Mouse (Mus musculus) MEL (cell line): Measurements from ENCODE around the gene Mobp. TPM values are rescaled to one million over a fixed set of nuclear protein-coding genes. Genes with fewer than 3 reads are reported as not detected.

Source experiments
- DNase-seq: peaks from one replicate; pipeline ENCODE4 v3.0.0; 2011; ENCODE audit warnings: low read depth, low spot score
- H3K27ac ChIP-seq: 2 replicates; pipeline ENCODE4 v1.5.1; 2012; ENCODE audit warnings: low read depth, mild to moderate bottlenecking, control low read depth, low read length, moderate library complexity; ENCODE audit not compliant: control insufficient read depth
- H3K27me3 ChIP-seq, 2 experiments: fragments of 150-350 bp in 1 of 2; sonication (generic) in 1 of 2; 2 replicates each; pipeline ENCODE4 v1.6.1; 2012; ENCODE audit warnings: low read length in 2 of 2, mild to moderate bottlenecking in 2 of 2, improper control_type of control experiment in 1 of 2, moderate library complexity in 1 of 2; ENCODE audit not compliant: insufficient read depth in 2 of 2, control insufficient read depth in 1 of 2
- H3K36me3 ChIP-seq, 2 experiments: 2 replicates each; pipeline ENCODE4 v1.6.1; 2012 to 2014; ENCODE audit warnings: low read length in 2 of 2, improper control_type of control experiment in 1 of 2, inconsistent platforms in 1 of 2, mild to moderate bottlenecking in 1 of 2; ENCODE audit not compliant: insufficient read depth in 2 of 2, control insufficient read depth in 1 of 2
- H3K4me1 ChIP-seq, 2 experiments: fragments of 150-350 bp in 1 of 2; sonication (generic) in 1 of 2; 2 replicates each; pipeline ENCODE4 v1.6.1; 2012; ENCODE audit warnings: low read length in 2 of 2, improper control_type of control experiment in 1 of 2, mild to moderate bottlenecking in 1 of 2; ENCODE audit not compliant: insufficient read depth in 2 of 2, control insufficient read depth in 1 of 2
- H3K4me3 ChIP-seq, 2 experiments: fragments of 150-350 bp in 1 of 2; sonication (generic) in 1 of 2; 2 replicates each; pipeline ENCODE4 v1.5.1; 2012; ENCODE audit warnings: low read depth in 2 of 2, low read length in 2 of 2, mild to moderate bottlenecking in 2 of 2, moderate library complexity in 2 of 2, control low read depth in 1 of 2, improper control_type of control experiment in 1 of 2; ENCODE audit not compliant: control insufficient read depth in 1 of 2, insufficient read depth in 1 of 2
- H3K79me2 ChIP-seq: 2 replicates; pipeline ENCODE4 v1.6.1; 2012; ENCODE audit warnings: mild to moderate bottlenecking, low read length, moderate library complexity; ENCODE audit not compliant: control insufficient read depth, poor library complexity, insufficient read depth
- H3K9ac ChIP-seq: 2 replicates; pipeline ENCODE4 v1.6.1; 2012; ENCODE audit warnings: low read depth, mild to moderate bottlenecking, control low read depth, low read length, moderate library complexity; ENCODE audit not compliant: control insufficient read depth, poor library complexity, severe bottlenecking
- H3K9me3 ChIP-seq: fragments of 150-350 bp; sonication (generic); replicated peaks from 2 replicates; pipeline ENCODE4 v1.6.1; 2012; ENCODE audit warnings: mild to moderate bottlenecking, low read length, improper control_type of control experiment, moderate library complexity; ENCODE audit not compliant: insufficient read depth
- BHLHE40 ChIP-seq: IDR thresholded peaks from 2 replicates; pipeline ENCODE4 v1.6.1; 2012; ENCODE audit warnings: low read depth, mild to moderate bottlenecking, inconsistent platforms, low read length, improper control_type of control experiment, borderline replicate concordance
- CHD1 ChIP-seq: IDR thresholded peaks from 2 replicates; pipeline ENCODE4 v1.6.1; 2012; ENCODE audit warnings: low read depth, mild to moderate bottlenecking, inconsistent platforms, low read length, improper control_type of control experiment
- CHD2 ChIP-seq: IDR thresholded peaks from 2 replicates; pipeline ENCODE4 v1.6.1; 2011; ENCODE audit warnings: low read length, improper control_type of control experiment
- CTCF ChIP-seq, 3 experiments: IDR thresholded peaks in 2 of 3; conservative IDR thresholded peaks in 1 of 3; 2 replicates each; pipeline ENCODE4 v1.5.1; 2011 to 2012; ENCODE audit warnings: low read length in 3 of 3, low read depth in 2 of 3, mild to moderate bottlenecking in 2 of 3, improper control_type of control experiment in 1 of 3, inconsistent platforms in 1 of 3, mixed read lengths in 1 of 3, moderate library complexity in 1 of 3; ENCODE audit not compliant: control insufficient read depth in 1 of 3, insufficient read depth in 1 of 3, poor library complexity in 1 of 3, severe bottlenecking in 1 of 3
- GABPA ChIP-seq: IDR thresholded peaks from 2 replicates; pipeline ENCODE4 v1.6.1; 2012; ENCODE audit warnings: low read depth, mild to moderate bottlenecking, inconsistent platforms, low read length, improper control_type of control experiment, moderate library complexity
- GATA1 ChIP-seq: IDR thresholded peaks from 2 replicates; pipeline ENCODE4 v1.6.1; 2011; ENCODE audit warnings: low read depth, low read length, improper control_type of control experiment
- HCFC1 ChIP-seq: IDR thresholded peaks from 2 replicates; pipeline ENCODE4 v1.6.1; 2012; ENCODE audit warnings: low read depth, mild to moderate bottlenecking, inconsistent platforms, low read length, improper control_type of control experiment, moderate library complexity
- MAFK ChIP-seq: IDR thresholded peaks from 2 replicates; pipeline ENCODE4 v1.6.1; 2011; ENCODE audit warnings: low read depth, mild to moderate bottlenecking, low read length, improper control_type of control experiment, borderline replicate concordance
- MAZ ChIP-seq: IDR thresholded peaks from 2 replicates; pipeline ENCODE4 v1.6.1; 2012; ENCODE audit warnings: low read depth, mild to moderate bottlenecking, inconsistent platforms, low read length, improper control_type of control experiment
- MYC ChIP-seq: IDR thresholded peaks from 2 replicates; pipeline ENCODE4 v1.6.1; 2011; ENCODE audit warnings: low read depth, mild to moderate bottlenecking, low read length, improper control_type of control experiment, moderate library complexity
- NRF1 ChIP-seq: IDR thresholded peaks from 2 replicates; pipeline ENCODE4 v1.6.1; 2014; ENCODE audit warnings: low read depth, mild to moderate bottlenecking, inconsistent platforms, low read length, improper control_type of control experiment, moderate library complexity; ENCODE audit not compliant: poor library complexity, insufficient read depth, severe bottlenecking
- RCOR1 ChIP-seq: IDR thresholded peaks from 2 replicates; pipeline ENCODE4 v1.6.1; 2012; ENCODE audit warnings: low read depth, mild to moderate bottlenecking, inconsistent platforms, low read length, improper control_type of control experiment
- SIN3A ChIP-seq: IDR thresholded peaks from 2 replicates; pipeline ENCODE4 v1.6.1; 2012; ENCODE audit warnings: low read length, improper control_type of control experiment, inconsistent platforms
- SMC3 ChIP-seq: IDR thresholded peaks from 2 replicates; pipeline ENCODE4 v1.6.1; 2011; ENCODE audit warnings: low read depth, low read length, improper control_type of control experiment
- TBP ChIP-seq: IDR thresholded peaks from 2 replicates; pipeline ENCODE4 v1.8.0; 2011; ENCODE audit warnings: low read depth, low read length, improper control_type of control experiment
- TCF12 ChIP-seq: IDR thresholded peaks from 2 replicates; pipeline ENCODE4 v1.6.1; 2014; ENCODE audit warnings: low read depth, mild to moderate bottlenecking, inconsistent platforms, low read length, improper control_type of control experiment, moderate library complexity
- USF2 ChIP-seq, 2 experiments: IDR thresholded peaks; 2 replicates each; pipeline ENCODE4 v1.6.1; 2011 to 2012; ENCODE audit warnings: improper control_type of control experiment in 2 of 2, low read length in 2 of 2, borderline replicate concordance in 1 of 2, inconsistent platforms in 1 of 2, low read depth in 1 of 2, mild to moderate bottlenecking in 1 of 2; ENCODE audit not compliant: insufficient read depth in 1 of 2
- ZKSCAN1 ChIP-seq: IDR thresholded peaks from 2 replicates; pipeline ENCODE4 v1.6.1; 2012; ENCODE audit warnings: low read depth, mild to moderate bottlenecking, inconsistent platforms, low read length, improper control_type of control experiment, moderate library complexity
- ZMIZ1 ChIP-seq: IDR thresholded peaks from 2 replicates; pipeline ENCODE4 v1.6.1; 2012; ENCODE audit warnings: low read depth, mild to moderate bottlenecking, inconsistent platforms, low read length, improper control_type of control experiment, moderate library complexity
- ZNF384 ChIP-seq: IDR thresholded peaks from 2 replicates; pipeline ENCODE4 v1.6.1; 2012; ENCODE audit warnings: low read depth, mild to moderate bottlenecking, inconsistent platforms, low read length, improper control_type of control experiment
- polyA plus RNA-seq, 2 experiments: library from polyadenylated mRNA; stranded (reverse) in 1 of 2; unstranded in 1 of 2; fragments of >175 nt in 1 of 2; fragments of >200 nt in 1 of 2; gene quantifications; 2 replicates each; pipeline versions ENCODE4 v1.2.1 to v1.2.4; 2012; ENCODE audit warnings: low replicate concordance in 2 of 2, low read depth in 1 of 2; ENCODE audit not compliant: insufficient read length in 2 of 2, insufficient read depth in 1 of 2, missing spikeins in 1 of 2
- total RNA-seq: library from RNA; depleted of rRNA; stranded (reverse); fragments of 300-350 nt; gene quantifications from 2 replicates; pipeline ENCODE4 v1.2.3, GENCODE M21; 2012

The Mobp gene
- total and polyA plus RNA-seq, 3 experiments: not detected

GRCm38 (mm10) chr9:120112472-120112871 is 37.0 kb upstream of the Mobp start (continued):
- TF ChIP-seq ZNF384: peak; percentile 54; the same call in 1 of the 2 replicates
- peak; percentile 46; the same call in 1 of the 2 replicates for TF ChIP-seq MYC
- TF ChIP-seq TCF12: peak; percentile 93
- peak; percentile 88 for TF ChIP-seq SIN3A
- TF ChIP-seq SMC3: no peak
- peak; percentile 61; the same call in 1 of the 2 replicates for TF ChIP-seq CHD2
- TF ChIP-seq ZMIZ1: 0 out of 2 replicates have a peak, but pooled peaks have one; percentile 56
- peak; percentile 44; the same call in 1 of the 2 replicates for TF ChIP-seq TBP
- TF ChIP-seq NRF1: no peak
- peak; percentile 50; the same call in 1 of the 2 replicates for TF ChIP-seq BHLHE40
- TF ChIP-seq RCOR1: peak; percentile 67; the same call in 1 of the 2 replicates
- peak; percentile 45; the same call in 1 of the 2 replicates for TF ChIP-seq HCFC1

GRCm38 (mm10) chr9:120113456-120113855 is 36.1 kb upstream of the Mobp start:
- Histone ChIP-seq H3K4me3 (no peak overlapping the region), H3K36me3 (peaks cover 7 to 42% of the 10 kb centered on the region in 2 experiments), H3K27ac (peak overlapping the region; percentile 97), H3K9ac (no peak overlapping the region), H3K4me1 (peaks cover 21 to 43% of the 10 kb centered on the region in 2 experiments), H3K27me3 (no peaks in the 10 kb centered on the region), H3K79me2 (peaks cover 43% of the 10 kb centered on the region), H3K9me3 (no peaks in the 10 kb centered on the region)
- TF ChIP-seq MYC: no peak
- TF ChIP-seq CHD2: no peak
- TF ChIP-seq RCOR1: no peak
- TF ChIP-seq MAZ: no peak
- TF ChIP-seq USF2 (IDR thresholded peaks at IDR 0.05; ENCODE audit: borderline replicate concordance in 1 of 2, insufficient read depth in 1 of 2, low read depth in 1 of 2, low read length in 2 of 2): no peak
- no peak for TF ChIP-seq MAFK
- no peak for TF ChIP-seq GABPA
- TF ChIP-seq TCF12: 0 out of 2 replicates have a peak, but pooled peaks have one; percentile 40
- no peak for TF ChIP-seq ZKSCAN1
- TF ChIP-seq CHD1: no peak
- TF ChIP-seq TBP: no peak
- 0 out of 2 replicates have a peak, but pooled peaks have one; percentile 17 for TF ChIP-seq GATA1
- TF ChIP-seq CTCF (IDR thresholded peaks at IDR 0.05 in 2 of 3, conservative IDR thresholded peaks at IDR 0.05 in 1 of 3; ENCODE audit: control insufficient read depth in 1 of 3, insufficient read depth in 1 of 3, low read depth in 2 of 3, low read length in 3 of 3, poor library complexity in 1 of 3, severe bottlenecking in 1 of 3): no peak
- TF ChIP-seq SIN3A: no peak
- TF ChIP-seq ZNF384: 0 out of 2 replicates have a peak, but pooled peaks have one; percentile 43
- DNase-seq: no peak
